Mouse (Mus musculus) hindbrain, embryonic 13.5 days (tissue): ENCODE data around the gene Zbp1. TPM values are rescaled to one million over a fixed set of nuclear protein-coding genes. Genes with fewer than 3 reads are reported as not detected.

Experiments
- ATAC-seq: fragments of 200-750 bp; cut with Nextera tagmentation; 2 replicates; pipeline ENCODE4 v1.8.0; 2017; ENCODE audit warnings: moderate TSS enrichment; ENCODE audit not compliant: low FRiP score
- H3K27ac ChIP-seq: fragments of 300-500 bp; sonication (generic); 2 replicates; pipeline ENCODE4 v1.5.1; 2015; ENCODE audit warnings: inconsistent platforms, mild to moderate bottlenecking, moderate library complexity
- H3K27me3 ChIP-seq: fragments of 300-500 bp; sonication (generic); 2 replicates; pipeline ENCODE4 v1.6.1; 2015; ENCODE audit warnings: mild to moderate bottlenecking, inconsistent platforms
- H3K36me3 ChIP-seq: fragments of 300-500 bp; sonication (generic); 2 replicates; pipeline ENCODE4 v1.6.1; 2015; ENCODE audit warnings: mild to moderate bottlenecking, inconsistent platforms
- H3K4me1 ChIP-seq: fragments of 300-500 bp; sonication (generic); replicated peaks from 2 replicates; pipeline ENCODE4 v1.6.1; 2015; ENCODE audit warnings: inconsistent platforms
- H3K4me2 ChIP-seq: fragments of 300-500 bp; sonication (generic); 2 replicates; pipeline ENCODE4 v1.6.1; 2015; ENCODE audit warnings: inconsistent platforms, mild to moderate bottlenecking, moderate library complexity
- H3K4me3 ChIP-seq: fragments of 300-500 bp; sonication (generic); 2 replicates; pipeline ENCODE4 v1.5.1; 2015; ENCODE audit warnings: mild to moderate bottlenecking, inconsistent platforms
- H3K9ac ChIP-seq: fragments of 300-500 bp; sonication (generic); 2 replicates; pipeline ENCODE4 v1.6.1; 2015; ENCODE audit warnings: mild to moderate bottlenecking, inconsistent platforms
- H3K9me3 ChIP-seq: fragments of 300-500 bp; sonication (generic); 2 replicates; pipeline ENCODE4 v1.6.1; 2016; ENCODE audit warnings: inconsistent platforms
- WGBS: fragments of 180-500 bp; shearing (Covaris S2); methylation state at CpG from one replicate; pipeline ENCODE4 v1.1.7; 2015; 5-methylcytosine and 5-hydroxymethylcytosine counted together
- polyA plus RNA-seq: library from polyadenylated mRNA; unstranded; fragments of >200 nt; fragmentation: Nextera tagmentation; extraction: Ambion mirVana; gene quantifications from 2 replicates; pipeline ENCODE4 v1.2.1, GENCODE M21; 2015

The Zbp1 gene
- polyA plus RNA-seq, 1 experiment from 2014 or later: 0.29 TPM

- Histone ChIP-seq H3K9me3 (no peaks in the 10 kb centered on the region), H3K4me2 (no peak overlapping the region), H3K27ac (no peak overlapping the region), H3K36me3 (no peaks in the 10 kb centered on the region), H3K9ac (no peak overlapping the region), H3K4me1 (peaks cover 15% of the 10 kb centered on the region), H3K4me3 (no peak overlapping the region), H3K27me3 (no peaks in the 10 kb centered on the region)
- ATAC-seq: no peak
- 70% methylated on average over 4 of the region's 4 CpGs for WGBS
These were observed 61.3 kb downstream of the Zbp1 start for GRCm38 (mm10) chr2:173157376-173157775.

- 88% methylated on average over 13 of the region's 13 CpGs for WGBS
- no peak overlapping the region for H3K4me3 ChIP-seq
- H3K36me3 ChIP-seq: no peaks in the 10 kb centered on the region
- H3K4me2 ChIP-seq: no peak overlapping the region
- no peak overlapping the region for H3K9ac ChIP-seq
- no peak for ATAC-seq
- no peaks in the 10 kb centered on the region for H3K27me3 ChIP-seq
- no peak overlapping the region for H3K27ac ChIP-seq
- H3K9me3 ChIP-seq: no peaks in the 10 kb centered on the region
- H3K4me1 ChIP-seq: peaks cover 11% of the 10 kb centered on the region
These were observed 61.8 kb downstream of the Zbp1 start for GRCm38 (mm10) chr2:173156923-173157322.

Other genes with a start within 250 kb of the Zbp1 start
- gene Spo11, start 241.2 kb downstream of the Zbp1 start, polyA plus RNA-seq: 0.79 and 0.87 TPM in 2 replicates
- gene Rae1, start 218.8 kb downstream of the Zbp1 start, polyA plus RNA-seq: 118 and 120 TPM in 2 replicates
- gene Rbm38, start 198.4 kb downstream of the Zbp1 start, polyA plus RNA-seq: 20.6 and 22.1 TPM in 2 replicates
- 0.05 and 0.08 TPM in 2 replicates for gene Ctcfl, start 99.4 kb downstream of the Zbp1 start, polyA plus RNA-seq
- gene Pck1, start 65.9 kb downstream of the Zbp1 start, polyA plus RNA-seq: not detected in 2 replicates
- 4.7 and 5.2 TPM in 2 replicates for gene Pmepa1, start 57.6 kb upstream of the Zbp1 start, polyA plus RNA-seq